Mouse (Mus musculus): ENCODE measurements around the gene Zfp148.

DNA sequence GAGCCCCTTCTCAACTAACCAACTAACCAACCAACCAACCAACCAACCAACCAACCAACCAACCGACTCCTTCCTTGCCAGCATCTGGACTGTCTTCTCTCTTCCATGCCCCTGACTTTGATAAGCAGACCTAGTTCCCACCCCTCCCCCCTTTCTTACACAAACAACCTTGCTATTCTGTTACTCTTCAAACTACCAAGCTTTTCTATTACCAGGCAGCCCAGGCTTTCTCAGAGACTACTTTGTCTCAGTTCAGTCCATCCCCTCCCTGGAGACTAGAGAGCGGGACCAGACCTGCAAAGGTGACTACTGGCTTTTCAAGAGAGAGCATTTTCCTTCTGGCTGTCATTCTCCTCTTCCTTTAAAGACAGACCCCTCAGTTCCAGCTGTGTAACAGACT lies 41.2 kb upstream of the Zfp148 start:
- no peak for TF ChIP-seq CTCF (IDR thresholded peaks at IDR 0.05; ENCODE audit: borderline replicate concordance, insufficient read depth, low read depth, low read length)
- no peak for TF ChIP-seq POLR2A (IDR thresholded peaks at IDR 0.05; ENCODE audit: borderline replicate concordance, insufficient read depth, low read length)
